Comparison of ENCODE assay signal across 7 mouse cellular contexts in genomic region chr11:32087376-32087775, GRCm38 (mm10).
DNase-seq lines count a peak whose midpoint lies in the region; ATAC-seq lines count a peak whose summit lies in the region.

No protein-coding gene starts in this region.

- WGBS in neural tube, embryonic 12.5 days, result 7% methylated on average over 2 of the region's 2 CpGs

- peak; percentile 79 for DNase-seq in embryo, embryonic 10.5 days (ENCODE audit: low spot score)
- peak; percentile 90 for DNase-seq in left cerebral cortex, adult 11 months (ENCODE audit: low spot score)
- DNase-seq in urinary bladder, postnatal 4 days (ENCODE audit: low spot score in 2 of 2), result no peak
- no peak for DNase-seq in cerebellum, adult 18-20 months

- H3K9ac ChIP-seq in neural tube, embryonic 12.5 days, result no peak overlapping the region

- ATAC-seq in frontal cortex, adult (ENCODE audit: low TSS enrichment), result peak; percentile 90
- ATAC-seq in neural tube, embryonic 12.5 days (ENCODE audit: low FRiP score, low read depth), result peak; percentile 96
- no peak for ATAC-seq in monocyte, adult 5-6 weeks (replicated peaks; ENCODE audit: insufficient number of reproducible peaks, low FRiP score, low TSS enrichment, poor library complexity, severe bottlenecking)

- no peak overlapping the region for H3K4me3 ChIP-seq in neural tube, embryonic 12.5 days

- peak overlapping the region; percentile 8; the same call in 1 of the 2 replicates for H3K4me2 ChIP-seq in neural tube, embryonic 12.5 days (replicated peaks)

- H3K27me3 ChIP-seq in neural tube, embryonic 12.5 days (replicated peaks), result no peaks in the 10 kb centered on the region

- no peaks in the 10 kb centered on the region for H3K36me3 ChIP-seq in neural tube, embryonic 12.5 days

- peak overlapping the region; percentile 75 for H3K27ac ChIP-seq in neural tube, embryonic 12.5 days

- H3K4me1 ChIP-seq in neural tube, embryonic 12.5 days, result peaks cover 28% of the 10 kb centered on the region

- H3K9me3 ChIP-seq in neural tube, embryonic 12.5 days, result no peaks in the 10 kb centered on the region

Comparison
In these comparisons a context has a peak if more than half of its experiments do, and no peak if none do; other contexts are left out.
1. DNase-seq: peak in embryo, embryonic 10.5 days (single experiment) and left cerebral cortex, adult 11 months (single experiment); none in urinary bladder, postnatal 4 days (0 of 2) and cerebellum, adult 18-20 months (0 of 2).